Mouse (Mus musculus): Measurements from ENCODE around the gene Trim62. TPM values are rescaled to one million over a fixed set of nuclear protein-coding genes. Genes with fewer than 3 reads are reported as not detected.

The Trim62 gene
- polyA plus RNA-seq (2017; shearing (Covaris generic)) = 10.4 TPM

GRCm38 (mm10) chr4:128883379-128883781 is at the start of gene Trim62:
Gene Trim62, plus strand, starts transcription at chr4:128883580.

Other genes starting within 250 kb of the Trim62 start
- gene Phc2, start 228.9 kb upstream of the Trim62 start, polyA plus RNA-seq (2017; shearing (Covaris generic)) = 151 TPM
- 0.11 TPM for gene A3galt2, start 128.2 kb upstream of the Trim62 start, polyA plus RNA-seq (2017; shearing (Covaris generic))
- 15.8 TPM for gene Zfp362, start 77.5 kb upstream of the Trim62 start, polyA plus RNA-seq (2017; shearing (Covaris generic))
- gene Azin2, start 78.9 kb downstream of the Trim62 start, polyA plus RNA-seq (2017; shearing (Covaris generic)) = 0.63 TPM
- gene Ak2, start 108.4 kb downstream of the Trim62 start, polyA plus RNA-seq (2017; shearing (Covaris generic)) = 98.2 TPM
- gene Rnf19b, start 174.7 kb downstream of the Trim62 start, polyA plus RNA-seq (2017; shearing (Covaris generic)) = 118 TPM
- gene Tmem54, start 222.0 kb downstream of the Trim62 start, polyA plus RNA-seq (2017; shearing (Covaris generic)) = not detected
- gene Hpca, start 238.5 kb downstream of the Trim62 start, polyA plus RNA-seq (2017; shearing (Covaris generic)) = not detected

Measured in effector memory CD4-positive, alpha-beta T cell, adult 7 months (primary cell).